Mouse (Mus musculus) gastrocnemius, postnatal 36 days (tissue): ENCODE measurements at regions not wholly inside any gene's neighbourhood (a gene's known extent, or its start where the extent isn't known, plus 50 kb on each side); places are given as distances from the start of the nearest gene placed in this dataset.

ENCODE experiments used
- DNase-seq, 2 experiments: peaks; one replicate each; pipeline ENCODE4 v3.0.0; 2022
- intact Hi-C: fragments of 180-260 bp; cut with DNase I; formaldehyde crosslinking; loops from one replicate; pipeline ENCODE4 v1.15.1; 2025

DNA sequence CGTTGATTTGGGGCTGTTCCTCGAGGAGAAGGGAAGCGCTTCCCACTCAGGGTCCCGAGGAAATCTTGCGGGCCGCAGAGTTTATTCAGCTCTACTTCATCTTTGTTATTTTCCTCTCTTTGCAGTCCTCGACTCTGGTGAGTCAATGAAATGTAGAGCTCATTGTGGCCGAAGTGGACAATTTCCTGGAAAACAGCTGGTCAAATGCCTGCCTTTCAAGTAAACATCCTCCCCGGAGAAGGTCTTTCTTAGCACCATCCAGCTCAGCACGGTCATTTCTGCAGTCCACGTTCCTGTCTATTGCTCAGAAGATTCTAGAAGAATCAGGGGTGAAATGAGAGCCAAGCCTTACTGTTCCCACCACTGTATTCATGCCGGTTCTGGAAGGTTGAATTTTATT lies 133.0 kb downstream of the Bcas1 start:
- no peak for DNase-seq
- intact Hi-C loops = no loop called here

DNA sequence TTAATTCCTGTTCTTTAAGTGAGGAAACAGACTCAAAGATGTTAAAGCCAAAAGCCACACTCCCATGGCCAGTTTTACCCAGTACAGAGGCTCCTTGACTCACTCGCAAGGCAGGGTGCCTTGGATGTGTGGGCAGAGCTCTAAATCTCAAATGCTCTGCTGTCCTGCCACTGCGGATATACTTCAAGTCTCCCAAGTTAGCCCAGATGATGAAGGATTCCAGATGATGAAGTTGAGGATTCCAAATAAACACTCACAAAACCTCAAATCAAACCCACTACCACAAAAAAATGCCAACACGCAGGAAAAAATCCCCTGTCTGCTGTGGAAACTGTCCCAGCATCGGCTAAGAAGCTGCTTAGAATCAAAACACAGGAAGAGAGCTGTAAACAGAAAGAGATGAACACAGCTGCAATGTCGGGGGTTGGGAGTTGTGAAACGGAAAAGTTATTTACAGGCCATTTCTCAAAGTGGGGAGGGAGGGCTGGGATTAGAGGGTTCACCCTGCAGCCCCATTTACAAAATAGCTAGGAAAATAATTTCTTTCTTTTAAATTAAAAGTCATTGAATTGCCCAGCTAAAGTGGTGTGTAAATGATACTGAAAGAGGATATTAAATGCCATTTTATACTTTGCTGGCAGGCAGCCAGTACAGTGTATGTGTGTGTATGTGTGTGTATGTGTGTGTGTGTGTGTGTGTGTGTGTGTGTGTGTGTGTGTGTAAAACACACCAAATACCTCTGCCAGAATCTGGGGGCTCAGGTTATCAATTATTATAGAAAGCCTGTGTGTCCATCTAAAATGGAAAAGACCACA lies 135.6 kb downstream of the Bcas1 start:
- intact Hi-C loops = no loop called here
- DNase-seq = no peak

DNA sequence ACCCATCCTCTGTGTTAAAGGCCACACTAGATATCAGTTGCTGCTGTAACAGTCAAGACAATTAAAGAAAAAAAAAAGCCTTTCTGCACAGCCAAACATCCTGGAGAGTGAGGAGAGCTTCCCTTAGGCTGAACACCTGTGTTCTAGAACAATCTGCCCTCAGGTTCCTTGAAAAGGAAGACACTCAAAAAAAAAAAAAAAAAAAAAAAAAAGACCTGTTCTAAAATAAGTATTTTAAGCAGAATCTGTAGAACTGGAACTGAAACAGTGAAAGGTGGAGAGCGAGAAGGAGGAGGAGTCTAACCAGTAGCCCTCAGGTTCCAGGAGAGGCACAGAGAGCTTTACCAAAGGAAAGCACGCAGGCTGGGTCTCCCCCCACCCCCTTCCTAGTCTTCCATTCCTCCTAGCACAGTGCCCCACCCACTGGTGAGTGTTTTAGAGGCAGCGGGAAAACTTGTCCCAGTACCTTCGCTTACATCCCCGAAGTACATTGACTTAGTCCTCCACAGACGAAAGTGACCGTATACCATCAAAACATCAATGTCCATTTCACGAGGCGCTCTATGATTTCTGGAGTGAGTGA lies 138.2 kb downstream of the Bcas1 start:
- DNase-seq = no peak
- intact Hi-C loops = no loop called here

DNA sequence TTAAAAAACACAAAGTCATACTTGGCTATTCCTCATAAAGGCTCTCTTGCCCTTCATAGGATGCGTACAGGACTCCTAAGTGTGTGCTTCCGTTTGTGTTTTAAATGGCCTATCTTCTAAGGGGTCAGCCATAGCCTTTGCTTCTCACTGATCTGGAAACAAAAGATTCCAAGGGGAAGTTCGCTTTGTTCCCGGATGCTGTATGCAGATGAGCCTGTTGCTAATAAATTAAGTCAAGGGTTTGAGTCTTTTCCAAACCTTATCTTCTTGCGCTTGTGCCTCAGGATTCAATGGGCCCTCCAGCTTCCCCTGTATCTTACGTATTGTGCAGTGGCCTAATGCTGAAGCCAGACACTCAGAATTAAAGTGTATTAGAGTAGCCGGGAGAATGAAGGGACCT lies 138.9 kb downstream of the Bcas1 start:
- intact Hi-C loops = no loop called here
- DNase-seq = no peak

DNA sequence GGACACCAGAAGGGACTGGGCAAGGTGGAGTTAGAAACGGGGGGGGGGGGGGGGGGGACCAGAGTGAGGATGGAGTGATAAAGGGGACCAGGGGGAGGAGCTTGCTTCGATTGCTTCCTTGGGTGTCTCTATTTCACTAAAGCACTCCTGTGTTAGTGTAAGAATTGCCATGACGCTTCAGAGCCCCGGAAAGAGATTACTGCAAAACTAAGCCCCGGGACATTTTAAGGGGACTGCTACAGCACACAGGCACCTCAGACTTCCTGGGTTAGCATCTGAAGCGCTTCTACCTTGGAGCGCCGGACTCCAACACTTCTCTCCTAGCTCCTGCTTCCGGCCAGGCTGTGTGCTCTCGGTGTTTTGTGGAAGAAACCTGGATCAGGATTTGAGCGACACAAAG lies 139.4 kb downstream of the Bcas1 start:
- no peak for DNase-seq
- intact Hi-C loops = no loop called here

DNA sequence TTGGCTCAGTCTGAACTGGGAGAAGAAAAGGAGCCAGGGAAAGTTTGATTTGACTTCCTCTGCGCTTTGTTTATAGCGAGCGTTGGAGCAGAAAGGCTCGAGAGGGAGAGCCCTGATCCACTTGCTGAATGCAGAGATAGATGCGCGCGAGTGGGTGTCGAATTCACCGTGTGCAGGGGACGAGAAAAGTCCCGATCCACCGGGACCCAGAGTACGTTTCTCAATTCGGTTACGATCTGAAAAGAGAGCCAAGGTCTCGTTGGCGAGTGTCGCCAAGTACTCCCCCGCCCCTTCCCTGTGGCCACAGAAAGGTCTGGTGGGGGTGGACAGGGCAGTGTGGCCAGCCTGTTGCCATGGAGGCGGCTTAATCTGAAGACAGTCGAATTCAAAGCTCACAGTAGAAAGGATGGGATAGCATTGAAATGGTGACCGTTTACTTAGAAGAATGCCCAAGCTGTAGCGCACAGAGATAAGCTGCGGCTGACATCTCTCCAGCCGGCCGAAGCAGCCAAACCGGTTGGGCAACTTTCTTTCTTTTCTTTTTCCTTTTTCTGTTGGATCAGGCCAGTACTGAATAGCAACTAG lies 139.5 kb upstream of the Zfp217 start:
- DNase-seq = peak; percentile 40 to 70
- intact Hi-C loops = no loop called here

DNA sequence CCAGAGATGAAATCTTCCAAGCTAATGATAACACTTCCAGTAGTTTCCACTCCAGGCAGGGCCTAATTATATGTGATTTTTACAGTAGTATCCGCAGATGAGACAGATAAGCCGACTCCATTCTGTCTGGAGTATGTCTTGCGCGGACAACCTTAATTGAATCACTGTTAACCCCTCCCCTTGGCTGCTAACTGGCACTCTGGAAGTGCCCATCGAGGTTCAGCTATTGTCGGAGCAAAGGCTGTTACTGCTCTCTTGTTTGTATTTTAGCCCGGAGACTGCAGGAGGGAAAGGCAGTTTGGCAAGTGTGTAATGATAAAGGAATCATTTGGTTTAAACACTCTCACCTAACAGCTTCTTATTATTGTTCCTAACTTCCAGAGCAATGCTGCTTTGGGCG lies 138.9 kb upstream of the Zfp217 start:
- intact Hi-C loops = no loop called here
- no peak for DNase-seq

DNA sequence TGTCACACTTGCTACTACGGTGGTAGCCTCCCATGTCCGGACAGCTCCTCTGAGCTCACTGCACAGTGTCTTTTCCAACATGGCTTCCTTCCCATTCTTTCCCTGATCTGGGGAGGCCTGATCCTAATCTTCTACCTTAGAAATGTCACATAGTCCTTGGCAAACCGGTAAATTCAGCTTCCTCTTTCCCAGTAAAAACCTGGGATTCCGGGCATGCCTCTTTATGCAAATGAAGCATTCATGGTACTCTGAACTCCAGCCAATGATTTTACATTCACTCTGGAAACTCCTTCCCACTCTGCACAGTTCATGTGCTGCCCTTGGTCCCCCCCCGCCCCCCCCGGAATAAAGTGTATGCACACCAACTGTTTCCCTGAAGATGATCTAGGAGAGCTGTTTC lies 134.6 kb upstream of the Zfp217 start:
- intact Hi-C loops = no loop called here

DNA sequence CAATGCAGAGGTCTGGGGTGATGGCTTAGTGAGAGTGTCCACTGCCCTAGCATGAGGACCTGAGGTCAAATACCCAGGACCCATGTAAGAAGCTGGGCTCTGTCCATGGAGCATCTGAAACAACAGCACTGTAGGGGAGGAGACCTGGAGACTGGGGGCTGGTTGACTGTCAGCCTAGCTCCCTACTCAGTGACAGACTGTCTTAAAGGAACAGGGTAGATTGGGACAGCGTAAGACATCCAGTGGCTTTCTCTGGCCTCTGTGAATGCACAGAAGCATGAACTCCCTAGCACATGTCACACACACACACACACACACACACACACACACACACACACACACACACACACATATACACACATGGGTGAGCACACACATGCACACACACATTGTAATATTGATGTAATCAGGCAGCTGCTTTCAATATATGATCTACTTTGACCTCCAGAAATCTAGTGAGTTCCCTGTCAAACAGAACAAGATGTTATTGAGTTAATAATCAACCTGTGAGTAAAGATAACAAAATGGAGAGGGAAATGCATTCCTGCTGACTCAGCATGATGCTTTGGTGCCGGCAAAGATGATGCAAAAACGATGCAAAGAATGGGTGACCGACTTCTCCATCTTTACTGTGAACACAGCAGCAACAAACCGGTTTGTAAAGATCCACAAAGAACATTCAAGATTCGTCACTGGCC lies 133.6 kb upstream of the Zfp217 start:
- intact Hi-C loops = no loop called here
- DNase-seq = no peak

More for the DNA sequence above, 134.6 kb upstream of the Zfp217 start:
- no peak for DNase-seq

DNA sequence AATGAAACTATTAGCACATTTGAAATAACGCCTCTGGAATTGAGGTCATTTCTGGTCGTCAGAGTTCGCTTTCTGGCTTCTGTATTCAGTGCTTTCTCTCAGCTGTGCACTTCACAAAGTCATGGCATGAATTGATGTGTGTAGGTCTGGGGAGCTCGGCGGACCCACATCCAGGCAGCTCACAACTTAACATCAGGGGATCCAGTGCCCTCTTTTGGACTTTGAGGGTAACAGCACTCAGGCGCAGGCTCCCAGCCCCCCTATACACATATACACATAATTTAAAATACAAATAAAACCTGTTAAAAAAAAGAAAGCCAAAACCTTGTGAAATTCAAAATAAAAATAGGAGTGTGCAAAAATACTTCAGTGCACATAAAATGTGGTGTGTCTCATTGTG lies 132.8 kb upstream of the Zfp217 start:
- no peak for DNase-seq
- intact Hi-C loops = no loop called here

DNA sequence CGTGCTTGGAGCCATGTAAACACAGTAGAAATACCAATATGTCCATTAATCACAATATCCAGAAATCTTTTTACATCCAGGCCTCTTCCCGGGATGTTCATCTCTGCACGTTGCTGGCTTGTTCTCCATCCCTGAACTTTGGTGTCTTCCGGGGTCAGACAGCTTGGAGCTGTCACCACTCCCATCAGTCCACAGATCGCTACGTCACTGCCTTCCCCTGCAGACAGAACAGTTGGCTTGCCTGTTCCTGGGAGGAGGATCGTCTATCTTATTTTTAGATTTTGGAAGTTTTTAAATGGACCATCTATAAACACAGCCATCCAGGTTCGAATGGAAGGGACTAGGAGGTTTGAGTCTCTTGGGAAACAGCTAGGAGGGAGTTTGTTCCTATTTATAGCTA lies 130.0 kb upstream of the Zfp217 start:
- DNase-seq = no peak
- intact Hi-C loops = loop anchor here (5.0 kb wide), 1 partner anchor 271 kb away; no protein-coding TSS in a partner anchor

DNA sequence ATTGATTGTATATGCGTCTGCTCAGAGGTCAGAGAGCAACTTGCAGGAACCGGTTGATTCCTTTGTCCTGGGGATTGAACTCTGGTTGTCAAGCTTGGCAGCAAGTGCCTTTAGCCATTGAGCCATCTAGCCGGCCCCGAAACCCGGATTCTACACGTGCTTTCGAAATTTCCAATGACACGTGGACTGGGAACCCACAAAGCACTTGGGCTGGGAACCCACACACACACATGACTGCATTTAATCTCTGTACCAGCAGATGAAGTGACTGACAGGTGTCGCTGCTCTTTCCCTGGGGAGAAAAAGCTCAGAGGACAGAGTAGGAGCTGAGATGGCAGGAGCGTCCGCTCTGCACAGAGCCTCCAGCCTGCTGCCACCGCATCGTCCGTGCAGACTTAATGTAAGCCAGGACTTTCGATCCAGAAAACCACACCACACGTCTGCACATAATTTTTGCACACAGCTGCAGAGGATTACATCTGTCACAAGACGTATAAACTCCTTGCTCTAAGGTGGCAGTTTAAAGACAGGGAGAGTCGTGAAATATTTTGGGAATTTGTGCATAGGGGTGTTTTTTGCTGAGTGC lies 129.4 kb upstream of the Zfp217 start:
- DNase-seq = no peak
- intact Hi-C loops = loop anchor here (5.0 kb wide), 1 partner anchor 270 kb away; no protein-coding TSS in a partner anchor

DNA sequence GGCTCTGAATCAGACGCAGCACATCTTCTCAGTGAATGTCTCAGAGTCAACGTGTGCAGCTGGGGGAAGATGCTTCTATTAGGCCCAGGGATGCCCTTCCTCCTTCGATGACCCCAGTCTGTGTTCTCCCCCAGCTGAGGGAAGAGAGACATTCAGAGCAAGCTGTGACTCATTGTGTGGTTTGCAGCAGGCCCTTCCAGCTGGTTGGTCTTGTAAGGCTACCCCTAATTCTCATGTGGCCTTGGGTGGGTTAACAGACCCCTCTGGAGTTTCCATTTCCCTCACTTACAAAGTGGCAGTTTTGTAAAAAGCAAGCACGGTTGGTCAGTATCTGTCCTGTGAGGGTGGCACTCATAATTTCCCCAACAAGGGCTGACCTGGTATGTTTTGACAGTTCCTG lies 127.8 kb upstream of the Zfp217 start:
- intact Hi-C loops = loop anchor here (5.0 kb wide), 1 partner anchor 268 kb away; no protein-coding TSS in a partner anchor
- no peak for DNase-seq

DNA sequence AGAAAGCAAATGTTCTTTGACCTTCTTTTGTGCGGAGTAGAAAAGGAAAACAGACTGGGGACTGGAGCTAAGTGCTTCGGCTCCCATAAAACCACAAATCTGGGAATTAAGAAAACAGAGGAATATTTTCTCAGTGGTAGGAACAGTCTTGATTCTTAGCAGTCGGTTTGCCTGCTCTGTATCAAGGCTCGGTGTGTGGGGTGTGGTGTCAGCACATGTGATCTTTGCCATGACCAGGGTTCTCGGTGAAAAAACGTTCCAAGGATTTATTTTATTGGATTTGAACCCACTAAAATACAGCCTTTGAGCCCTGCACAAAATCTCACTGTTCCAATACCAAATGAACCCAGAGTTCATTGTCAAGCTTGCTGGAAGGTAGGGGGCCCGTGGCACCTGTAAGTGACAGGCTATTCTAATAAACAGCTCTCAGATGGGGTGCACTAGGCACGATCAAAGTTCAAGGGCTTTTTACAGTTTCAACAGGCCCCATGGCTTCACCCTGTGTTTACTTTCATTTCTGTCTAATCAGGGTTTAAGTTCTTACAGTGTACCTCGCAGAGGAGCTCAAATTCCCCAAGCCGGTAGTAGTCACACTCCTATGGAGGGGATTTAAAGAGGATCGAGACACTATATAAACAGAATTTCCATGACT lies 122.1 kb upstream of the Zfp217 start:
- no peak for DNase-seq
- intact Hi-C loops = loop anchor here (5.0 kb wide), 1 partner anchor 153 kb away; no protein-coding TSS in a partner anchor

DNA sequence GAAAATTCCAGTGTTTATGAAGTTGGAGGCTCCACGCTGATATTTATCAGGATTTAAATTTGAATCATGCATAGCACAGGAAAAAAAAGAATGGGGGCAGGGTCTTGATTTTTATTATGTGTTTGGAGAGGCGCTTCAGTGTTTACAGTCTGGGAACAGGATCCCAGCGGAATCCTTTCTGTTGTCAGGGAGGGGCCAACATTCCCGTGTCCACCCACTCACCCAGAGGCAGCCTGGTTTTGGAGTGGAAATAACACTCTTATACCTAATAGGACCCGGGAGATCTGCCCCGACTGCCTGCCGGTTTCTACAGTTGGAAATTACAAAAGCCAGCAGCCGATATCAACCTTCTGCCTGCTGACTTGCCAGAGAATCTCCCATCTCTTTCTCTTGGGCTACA lies 120.2 kb upstream of the Zfp217 start:
- DNase-seq = peak in 1 of 2 experiments; percentile 14
- intact Hi-C loops = loop anchor here (5.0 kb wide), 1 partner anchor 151 kb away; no protein-coding TSS in a partner anchor

DNA sequence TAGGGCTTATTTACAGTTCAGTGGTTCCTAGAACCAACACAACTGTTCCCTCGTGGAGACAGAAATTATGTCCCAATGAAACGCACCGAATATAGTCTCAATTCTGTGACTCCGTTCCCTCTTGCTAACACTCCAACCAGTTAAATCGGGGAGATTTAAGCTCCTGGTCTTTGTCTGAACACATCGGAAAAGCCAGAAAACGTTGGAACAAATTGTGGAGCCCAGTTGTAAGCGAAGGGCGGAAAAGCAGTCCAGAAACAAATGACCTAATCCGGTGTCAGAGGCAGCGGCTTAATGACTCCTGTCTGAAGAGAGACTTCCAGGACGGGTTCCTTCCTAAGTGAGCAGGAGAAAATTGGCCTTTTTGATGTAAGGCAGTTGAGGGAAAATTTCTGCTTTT lies 119.2 kb upstream of the Zfp217 start:
- intact Hi-C loops = loop anchor here (5.0 kb wide), 1 partner anchor 150 kb away; no protein-coding TSS in a partner anchor
- no peak for DNase-seq

DNA sequence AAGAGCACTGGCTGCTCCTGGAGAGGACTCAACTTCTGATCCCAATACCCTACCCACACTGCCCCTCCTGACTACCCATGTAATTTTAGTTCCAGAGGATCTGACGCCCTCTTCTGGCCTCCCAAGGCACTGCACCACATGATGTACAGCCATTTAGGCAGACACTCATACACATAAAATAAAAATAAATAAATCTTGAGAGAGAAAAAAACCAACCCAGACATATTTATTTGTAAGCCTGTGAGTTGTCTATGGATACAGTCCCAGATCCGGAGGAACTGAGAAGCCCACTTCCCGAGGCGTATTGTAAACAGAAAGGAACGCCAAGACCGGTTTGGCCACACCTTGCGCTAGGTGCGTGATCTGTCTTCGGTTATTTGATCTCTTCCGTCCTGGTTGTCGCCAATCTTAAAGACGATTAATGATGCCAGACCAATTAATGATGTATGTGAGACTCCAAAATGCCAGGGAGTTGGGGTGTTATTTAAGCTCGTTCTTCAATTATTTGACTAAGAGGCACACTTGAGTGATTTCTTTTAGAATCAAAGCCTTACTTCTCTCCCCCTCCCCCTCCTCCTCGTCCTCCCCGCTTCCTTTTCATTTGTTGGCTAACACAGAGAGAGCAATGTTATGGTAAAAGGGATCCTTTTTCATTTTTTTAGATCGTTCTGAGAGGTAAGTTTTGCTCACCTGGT lies 118.7 kb upstream of the Zfp217 start:
- intact Hi-C loops = loop anchor here (5.0 kb wide), 1 partner anchor 149 kb away; no protein-coding TSS in a partner anchor

DNA sequence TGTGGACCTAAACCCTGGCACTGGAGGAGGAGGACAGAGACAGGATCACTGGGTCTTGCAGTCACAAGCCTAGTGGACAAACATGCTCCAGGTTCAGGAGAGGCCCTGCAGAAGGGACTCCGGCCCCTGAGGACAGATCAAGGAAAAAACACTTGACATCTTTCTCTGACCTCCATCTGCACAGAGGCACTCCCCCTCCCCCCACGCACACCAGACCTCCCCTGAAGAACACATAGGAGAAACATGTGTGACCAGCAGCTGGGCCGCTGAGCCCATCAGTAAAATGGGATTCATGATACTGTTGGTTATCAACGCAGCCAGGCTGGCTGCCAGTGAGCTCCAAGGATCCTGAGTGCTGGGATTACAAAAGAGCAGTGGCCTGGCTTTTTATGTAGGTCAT lies 115.7 kb upstream of the Zfp217 start:
- no peak for DNase-seq
- intact Hi-C loops = no loop called here

More for the DNA sequence above, 118.7 kb upstream of the Zfp217 start:
- no peak for DNase-seq

DNA sequence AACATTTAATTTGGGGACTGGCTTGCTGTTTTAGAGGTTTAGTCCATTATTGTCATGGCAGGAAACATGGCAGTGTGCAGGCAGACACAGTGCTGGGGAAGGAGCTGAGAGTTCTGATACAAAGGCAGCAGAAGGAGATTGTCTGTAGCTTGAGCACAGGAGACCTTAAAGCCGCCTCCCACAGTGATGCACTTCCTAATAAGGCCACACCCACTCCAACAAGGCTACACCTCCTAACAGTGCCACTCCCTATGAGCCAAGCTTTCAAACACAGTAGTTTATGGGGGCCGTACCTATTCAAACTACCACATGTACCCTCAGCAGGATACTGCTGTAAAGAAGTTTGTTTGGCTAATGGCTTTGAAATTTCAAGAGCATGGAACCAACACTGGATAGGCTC lies 113.3 kb upstream of the Zfp217 start:
- no peak for DNase-seq
- intact Hi-C loops = no loop called here
